ENCODE assay signal across 8 mouse cellular contexts in the genomic region with DNA sequence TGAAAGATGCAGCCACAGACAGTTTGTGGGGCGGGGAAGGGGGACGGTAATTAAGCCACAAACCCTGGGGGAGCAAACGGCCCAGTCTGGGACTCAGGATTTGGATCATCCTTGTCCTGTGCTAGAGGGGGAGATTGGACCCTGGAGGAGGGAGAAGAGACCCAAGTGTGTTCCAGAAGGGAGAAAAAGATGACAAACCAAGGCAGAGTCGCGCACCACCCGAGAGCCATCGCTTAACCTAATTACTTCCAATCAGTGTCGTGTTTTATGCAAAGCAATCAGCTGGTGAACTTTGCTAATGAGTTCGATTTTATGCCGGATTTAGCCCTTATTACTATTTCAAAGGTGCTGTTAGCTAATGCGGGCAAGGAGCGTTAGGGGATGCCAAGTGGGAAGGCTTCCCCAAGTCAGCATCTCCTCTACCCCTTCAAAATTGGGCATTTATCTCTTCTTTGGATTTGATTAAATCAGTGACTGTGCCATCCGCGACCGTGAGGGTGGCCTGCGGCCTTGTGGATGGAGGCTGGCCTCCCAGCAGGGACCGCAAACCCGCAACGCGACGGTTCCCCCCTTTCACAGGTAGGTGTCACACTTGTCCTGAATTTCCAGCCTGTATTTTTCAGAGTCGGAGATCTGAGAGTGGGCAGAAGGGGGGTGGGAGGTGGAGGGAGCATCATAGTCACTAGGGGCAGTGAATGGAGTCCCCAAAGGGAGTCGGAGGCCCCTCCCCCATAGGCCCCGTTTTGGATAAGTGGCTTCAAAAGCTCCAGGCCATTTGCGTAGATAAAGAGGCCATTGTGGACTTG. TPM values are rescaled to one million over a fixed set of nuclear protein-coding genes. Genes with fewer than 3 reads are reported as not detected.
DNase-seq lines count a peak whose midpoint lies in the region; ATAC-seq lines count a peak whose summit lies in the region.

No protein-coding gene starts in this region.

- 3% methylated on average over 25 of the region's 25 CpGs for WGBS in limb, embryonic 12.5 days

- H3K9ac ChIP-seq in limb, embryonic 12.5 days (replicated peaks), result no peak overlapping the region

- no peaks in the 10 kb centered on the region for H3K36me3 ChIP-seq in limb, embryonic 12.5 days

- peak overlapping the region; percentile 51 for H3K4me2 ChIP-seq in limb, embryonic 12.5 days

- H3K9me3 ChIP-seq in limb, embryonic 12.5 days, result no peaks in the 10 kb centered on the region

- H3K4me3 ChIP-seq in limb, embryonic 12.5 days (replicated peaks), result peak overlapping the region; percentile 29

- H3K27me3 ChIP-seq in limb, embryonic 12.5 days, result peaks cover 93% of the 10 kb centered on the region

- peak; percentile 15 for DNase-seq in adrenal gland, adult 2 months
- DNase-seq in adrenal gland, adult 8-10 months, result no peak
- peak; percentile 55 to 58 for DNase-seq in right cerebral cortex, postnatal 10 days (ENCODE audit: low spot score in 2 of 2)
- no peak for DNase-seq in right cerebral cortex, postnatal 36 days (ENCODE audit: low spot score in 2 of 2)
- peak; percentile 24 to 42 for DNase-seq in heart, postnatal 14 days
- peak; percentile 17 for DNase-seq in naive thymus-derived CD4-positive, alpha-beta T cell, adult 2 months (ENCODE audit: low read depth)
- DNase-seq in urinary bladder, adult 2 months (ENCODE audit: low spot score), result no peak

- intact Hi-C loops in heart, postnatal 14 days (cut with DNase I), result loop anchor here (2.0 to 10.0 kb wide), 3 partner anchors 359 to 1167 kb away; partner anchors contain the start of genes Aktip, Fto and Rpgrip1l

- no peak for ATAC-seq in limb, embryonic 12.5 days (ENCODE audit: insufficient number of reproducible peaks, insufficient read depth, low FRiP score, low TSS enrichment, low read depth)

- H3K4me1 ChIP-seq in limb, embryonic 12.5 days (replicated peaks), result peaks cover 55% of the 10 kb centered on the region

- H3K27ac ChIP-seq in limb, embryonic 12.5 days, result no peak overlapping the region

RNA-seq across cellular contexts. Expression of gene Irx5, which starts 4.3 kb away (rescaled TPM):
- total RNA-seq in adrenal gland, adult 2 months (2021), result 1 to 10 TPM; 2.6 to 3.1 TPM
- 7.5 and 10.8 TPM in 2 replicates for polyA plus RNA-seq in adrenal gland, adult 2 months (2012; rRNA removed)
- total RNA-seq in adrenal gland, adult 8-10 months (2022), result 1 to 10 TPM; 2.0 to 2.4 (median 2.3) TPM
- 1 to 10 TPM; 5.6 to 7.5 TPM for total RNA-seq in heart, postnatal 14 days (2021)
- polyA plus RNA-seq in limb, embryonic 12.5 days (2016; fragmentation: Nextera tagmentation; extraction: Ambion mirVana), result 12.3 and 15.5 TPM in 2 replicates
- polyA plus RNA-seq in urinary bladder, adult 2 months (2012; rRNA removed), result 0.14 and 0.19 TPM in 2 replicates

Comparison
In these comparisons a context has a peak if more than half of its experiments do, and no peak if none do; other contexts are left out.
1. DNase-seq: peak in adrenal gland, adult 2 months (single experiment), right cerebral cortex, postnatal 10 days (2 of 2), heart, postnatal 14 days (2 of 2) and naive thymus-derived CD4-positive, alpha-beta T cell, adult 2 months (single experiment); none in adrenal gland, adult 8-10 months (single experiment), right cerebral cortex, postnatal 36 days (0 of 2) and urinary bladder, adult 2 months (single experiment).